Mouse (Mus musculus) thymus, adult 2 months (tissue): ENCODE data around the gene Tmem205.

ENCODE experiments used
- CTCF ChIP-seq: fragments of 200-500 bp; IDR thresholded peaks from 2 replicates; pipeline ENCODE4 v1.5.1; 2012; ENCODE audit warnings: mild to moderate bottlenecking, control low read depth, low read length, moderate library complexity, borderline replicate concordance; ENCODE audit not compliant: control insufficient read depth, poor library complexity, insufficient read depth; ENCODE audit errors: extremely low read depth
- POLR2A ChIP-seq: fragments of 200-500 bp; IDR thresholded peaks from 2 replicates; pipeline ENCODE4 v1.6.1; 2012; ENCODE audit warnings: mild to moderate bottlenecking, low read length, control low read depth, moderate library complexity; ENCODE audit not compliant: control insufficient read depth, poor library complexity, insufficient read depth; ENCODE audit errors: extremely low read depth

DNA sequence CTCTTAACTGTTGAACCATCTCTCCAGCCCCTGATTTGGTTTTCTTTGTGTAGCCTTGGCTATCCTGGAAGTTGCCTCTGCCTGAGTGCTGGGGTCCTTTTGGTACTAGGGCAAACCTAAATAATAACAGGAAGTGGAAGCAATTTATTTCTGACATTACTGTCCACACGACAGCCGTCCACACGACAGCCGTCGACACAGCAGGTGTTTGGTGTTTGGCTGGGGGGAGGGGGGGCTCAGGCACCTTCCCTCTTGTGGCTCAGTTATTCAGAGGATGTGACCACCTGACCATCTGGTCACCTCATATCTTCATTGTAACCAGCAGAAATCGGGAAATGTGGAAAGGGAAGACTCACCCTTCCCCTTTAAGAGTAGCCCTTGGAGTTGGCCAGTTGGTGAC, 41.5 kb upstream of the Tmem205 start:
- no peak for TF ChIP-seq CTCF
- no peak for TF ChIP-seq POLR2A
